Mouse (Mus musculus) heart, embryonic 12.5 days (tissue): ENCODE results near the gene Poln. TPM values are rescaled to one million over a fixed set of nuclear protein-coding genes. Genes with fewer than 3 reads are reported as not detected.
A peak's percentile ranks its signal among the peaks of the same experiment; 100 is the strongest.

Experiments used
- ATAC-seq: fragments of 200-750 bp; cut with Nextera tagmentation; 2 replicates; pipeline ENCODE4 v1.8.0; 2017; ENCODE audit warnings: moderate TSS enrichment, moderate library complexity; ENCODE audit not compliant: insufficient number of reproducible peaks, low FRiP score
- H3K27ac ChIP-seq: fragments of 300-500 bp; sonication (generic); 2 replicates; pipeline ENCODE4 v1.5.1; 2016; ENCODE audit warnings: mild to moderate bottlenecking, moderate library complexity; ENCODE audit not compliant: poor library complexity, severe bottlenecking
- H3K27me3 ChIP-seq: fragments of 300-500 bp; sonication (generic); replicated peaks from 2 replicates; pipeline ENCODE4 v1.6.1; 2016; ENCODE audit warnings: mild to moderate bottlenecking, moderate library complexity
- H3K36me3 ChIP-seq: fragments of 300-500 bp; sonication (generic); 2 replicates; pipeline ENCODE4 v1.6.1; 2016; ENCODE audit warnings: mild to moderate bottlenecking, moderate library complexity
- H3K4me1 ChIP-seq: fragments of 300-500 bp; sonication (generic); replicated peaks from 2 replicates; pipeline ENCODE4 v1.6.1; 2016; ENCODE audit warnings: mild to moderate bottlenecking
- H3K4me2 ChIP-seq: fragments of 300-500 bp; sonication (generic); 2 replicates; pipeline ENCODE4 v1.6.1; 2016; ENCODE audit warnings: mild to moderate bottlenecking, moderate library complexity
- H3K4me3 ChIP-seq: fragments of 300-500 bp; sonication (generic); 2 replicates; pipeline ENCODE4 v1.5.1; 2016; ENCODE audit warnings: mild to moderate bottlenecking
- H3K9ac ChIP-seq: fragments of 300-500 bp; sonication (generic); 2 replicates; pipeline ENCODE4 v1.6.1; 2016; ENCODE audit warnings: mild to moderate bottlenecking, moderate library complexity
- H3K9me3 ChIP-seq: fragments of 300-500 bp; sonication (generic); replicated peaks from 2 replicates; pipeline ENCODE4 v1.6.1; 2016; ENCODE audit warnings: mild to moderate bottlenecking, moderate library complexity
- WGBS: fragments of 180-500 bp; shearing (Covaris S2); methylation state at CpG from one replicate; pipeline ENCODE4 v1.1.7; 2016; 5-methylcytosine and 5-hydroxymethylcytosine counted together
- polyA plus RNA-seq: library from polyadenylated mRNA; unstranded; fragments of >200 nt; fragmentation: Nextera tagmentation; extraction: Ambion mirVana; gene quantifications from 2 replicates; pipeline ENCODE4 v1.2.1, GENCODE M21; 2016

Gene Poln
- polyA plus RNA-seq, 1 experiment from 2014 or later = 0.37 TPM

GRCm38 (mm10) chr5:34198615-34199014, 29.4 kb upstream of the Poln start:
- Histone ChIP-seq H3K9ac (no peak overlapping the region), H3K27ac (no peak overlapping the region), H3K27me3 (0 out of 2 replicates have a peak, but pooled peaks cover 5% of the 10 kb centered on the region), H3K4me1 (peaks cover 8% of the 10 kb centered on the region), H3K36me3 (no peaks in the 10 kb centered on the region), H3K9me3 (no peaks in the 10 kb centered on the region), H3K4me3 (no peak overlapping the region), H3K4me2 (no peak overlapping the region)
- WGBS = 81% methylated on average over 6 of the region's 6 CpGs
- no peak for ATAC-seq

DNA sequence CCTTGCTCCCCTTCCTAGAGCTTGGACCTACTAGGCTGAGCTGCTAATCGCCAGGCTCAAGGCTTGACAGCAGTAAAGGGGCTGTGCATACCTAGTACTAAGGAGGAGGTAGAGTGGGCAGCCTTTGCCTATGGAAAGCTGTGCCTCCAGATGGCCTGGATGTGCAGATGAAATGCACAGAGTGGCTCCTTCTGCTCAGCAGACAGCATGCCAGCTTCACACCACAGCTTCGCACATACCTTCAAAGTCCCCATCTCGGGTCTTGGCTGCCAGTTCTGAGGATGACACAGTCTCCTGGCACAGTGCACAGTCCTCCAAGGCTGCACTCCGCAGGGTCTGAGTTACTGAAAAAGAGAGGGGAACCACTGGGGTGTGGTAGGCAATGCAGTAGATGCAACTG, 28.0 kb upstream of the Poln start:
- 0 out of 2 replicates have a peak, but pooled peaks cover 5% of the 10 kb centered on the region for H3K27me3 ChIP-seq
- 77% methylated on average over 4 of the region's 4 CpGs for WGBS
- H3K4me1 ChIP-seq = peaks cover 8% of the 10 kb centered on the region
- no peak for ATAC-seq
- H3K27ac ChIP-seq = no peak overlapping the region
- H3K4me2 ChIP-seq = no peak overlapping the region
- H3K36me3 ChIP-seq = no peaks in the 10 kb centered on the region
- no peak overlapping the region for H3K9ac ChIP-seq
- H3K4me3 ChIP-seq = no peak overlapping the region
- no peaks in the 10 kb centered on the region for H3K9me3 ChIP-seq

GRCm38 (mm10) chr5:34196423-34196822, 27.2 kb upstream of the Poln start:
- Histone ChIP-seq H3K27ac (no peak overlapping the region), H3K4me3 (no peak overlapping the region), H3K27me3 (0 out of 2 replicates have a peak, but pooled peaks cover 5% of the 10 kb centered on the region), H3K4me1 (peaks cover 9% of the 10 kb centered on the region), H3K4me2 (no peak overlapping the region), H3K9me3 (no peaks in the 10 kb centered on the region), H3K36me3 (no peaks in the 10 kb centered on the region), H3K9ac (no peak overlapping the region)
- no peak for ATAC-seq
- WGBS = 68% methylated on average over 7 of the region's 7 CpGs

DNA sequence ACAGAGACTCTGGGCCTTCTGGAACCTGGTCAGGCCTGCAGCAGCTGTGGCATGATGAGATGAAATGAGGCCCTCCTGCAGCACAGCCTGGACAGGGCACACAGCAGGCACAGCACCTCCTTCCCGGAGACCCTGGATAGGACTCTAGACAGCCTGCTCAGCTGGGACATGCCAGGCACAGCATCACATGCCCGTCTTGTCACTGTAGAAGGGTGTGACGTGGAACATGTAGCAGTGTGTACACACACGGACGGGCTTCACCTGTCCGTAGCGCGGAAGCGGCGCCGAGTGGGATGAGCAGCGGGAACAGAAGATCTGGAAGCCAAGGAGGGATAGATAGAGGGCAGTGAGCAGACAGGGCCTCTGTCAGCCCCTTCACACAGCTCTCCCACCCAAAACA, 26.5 kb upstream of the Poln start:
- H3K27me3 ChIP-seq = 0 out of 2 replicates have a peak, but pooled peaks cover 5% of the 10 kb centered on the region
- no peak for ATAC-seq
- no peak overlapping the region for H3K27ac ChIP-seq
- peaks cover 9% of the 10 kb centered on the region for H3K4me1 ChIP-seq
- 91% methylated on average over 12 of the region's 12 CpGs for WGBS
- H3K4me3 ChIP-seq = no peak overlapping the region
- no peak overlapping the region for H3K4me2 ChIP-seq
- no peaks in the 10 kb centered on the region for H3K36me3 ChIP-seq
- H3K9ac ChIP-seq = no peak overlapping the region
- no peaks in the 10 kb centered on the region for H3K9me3 ChIP-seq

DNA sequence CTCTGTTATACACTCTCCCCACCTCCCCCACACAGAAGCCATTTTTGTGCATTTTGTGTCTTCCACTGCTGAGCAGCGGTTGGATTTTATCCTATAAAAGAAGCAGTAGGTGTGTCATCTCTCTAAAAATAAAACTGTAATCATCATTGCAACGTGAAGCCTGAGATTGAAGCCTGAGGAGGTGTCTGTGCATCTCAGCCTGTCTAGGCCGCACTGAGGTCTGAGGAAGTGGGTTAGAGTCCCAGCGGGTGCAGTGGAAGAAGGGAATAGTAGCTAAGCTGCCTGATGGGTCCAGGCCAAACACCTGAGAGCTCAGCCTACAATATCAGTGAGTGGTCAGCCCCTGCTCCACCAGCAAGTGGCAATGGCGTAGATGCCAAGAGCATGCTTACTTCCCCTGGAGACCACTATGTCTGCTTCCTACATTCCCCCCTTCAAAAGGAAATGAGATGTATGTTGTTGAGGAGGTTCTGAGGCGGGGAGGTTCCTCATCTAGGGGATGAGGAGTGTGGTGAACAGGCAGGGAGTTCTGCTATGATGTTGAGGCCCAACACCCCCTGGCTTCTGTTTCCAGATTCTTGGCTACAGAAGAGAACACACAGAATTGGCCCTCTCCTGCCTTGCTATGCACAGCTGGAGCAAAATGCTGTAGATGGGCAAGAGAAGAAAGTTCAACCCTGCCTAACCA, 25.9 kb upstream of the Poln start:
- H3K27ac ChIP-seq = no peak overlapping the region
- no peaks in the 10 kb centered on the region for H3K36me3 ChIP-seq
- no peak overlapping the region for H3K9ac ChIP-seq
- 66% methylated on average over 6 of the region's 6 CpGs for WGBS
- H3K9me3 ChIP-seq = no peaks in the 10 kb centered on the region
- H3K4me1 ChIP-seq = peaks cover 12% of the 10 kb centered on the region
- 0 out of 2 replicates have a peak, but pooled peaks cover 5% of the 10 kb centered on the region for H3K27me3 ChIP-seq
- no peak overlapping the region for H3K4me3 ChIP-seq
- ATAC-seq = no peak
- H3K4me2 ChIP-seq = no peak overlapping the region

GRCm38 (mm10) chr5:34194426-34194825, 25.2 kb upstream of the Poln start:
- Histone ChIP-seq H3K4me2 (no peak overlapping the region), H3K4me1 (peaks cover 17% of the 10 kb centered on the region), H3K4me3 (no peak overlapping the region), H3K27me3 (0 out of 2 replicates have a peak, but pooled peaks cover 5% of the 10 kb centered on the region), H3K36me3 (no peaks in the 10 kb centered on the region), H3K27ac (no peak overlapping the region), H3K9me3 (no peaks in the 10 kb centered on the region), H3K9ac (no peak overlapping the region)
- 70% methylated on average over 1 of the region's 1 CpGs for WGBS
- no peak for ATAC-seq

DNA sequence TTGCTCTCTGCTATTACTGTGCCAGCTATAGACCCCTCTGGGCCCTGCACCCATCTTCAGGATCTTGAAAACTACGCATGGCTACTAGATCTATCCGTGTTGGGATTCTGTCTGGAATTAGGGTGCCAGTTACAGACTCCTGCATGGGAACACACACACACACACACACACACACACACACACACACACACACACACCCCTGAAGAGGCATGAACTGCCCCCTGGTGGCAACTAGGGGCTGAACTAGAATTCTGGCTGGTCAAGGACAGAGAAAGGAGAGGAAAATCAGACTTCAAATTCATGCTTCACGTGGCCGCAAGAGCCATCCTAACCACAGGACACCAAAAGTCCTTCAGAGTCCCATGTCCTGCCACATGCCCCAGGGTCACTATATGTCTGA, 22.6 kb upstream of the Poln start:
- H3K27me3 ChIP-seq = no peaks in the 10 kb centered on the region
- H3K4me3 ChIP-seq = no peak overlapping the region
- no peaks in the 10 kb centered on the region for H3K36me3 ChIP-seq
- no peak overlapping the region for H3K27ac ChIP-seq
- H3K9ac ChIP-seq = no peak overlapping the region
- peaks cover 29% of the 10 kb centered on the region for H3K4me1 ChIP-seq
- no peak overlapping the region for H3K4me2 ChIP-seq
- ATAC-seq = no peak
- no peaks in the 10 kb centered on the region for H3K9me3 ChIP-seq
- WGBS = 83% methylated on average over 4 of the region's 4 CpGs

- H3K36me3 ChIP-seq = no peaks in the 10 kb centered on the region
- 51% methylated on average over 4 of the region's 4 CpGs for WGBS
- H3K27ac ChIP-seq = no peak overlapping the region
- no peaks in the 10 kb centered on the region for H3K9me3 ChIP-seq
- H3K27me3 ChIP-seq = no peaks in the 10 kb centered on the region
- H3K9ac ChIP-seq = no peak overlapping the region
- peaks cover 36% of the 10 kb centered on the region for H3K4me1 ChIP-seq
- ATAC-seq = no peak
- no peak overlapping the region for H3K4me2 ChIP-seq
- H3K4me3 ChIP-seq = no peak overlapping the region
Observed at GRCm38 (mm10) chr5:34191021-34191420, 21.8 kb upstream of the Poln start.

GRCm38 (mm10) chr5:34189521-34189920, 20.3 kb upstream of the Poln start:
- no peaks in the 10 kb centered on the region for H3K27me3 ChIP-seq
- no peaks in the 10 kb centered on the region for H3K36me3 ChIP-seq
- peaks cover 51% of the 10 kb centered on the region for H3K4me1 ChIP-seq
- ATAC-seq = no peak
- H3K4me3 ChIP-seq = no peak overlapping the region
- no peak overlapping the region for H3K9ac ChIP-seq
- H3K27ac ChIP-seq = no peak overlapping the region
- WGBS = 41% methylated on average over 1 of the region's 1 CpGs
- no peaks in the 10 kb centered on the region for H3K9me3 ChIP-seq
- H3K4me2 ChIP-seq = no peak overlapping the region

- Histone ChIP-seq H3K27me3 (no peaks in the 10 kb centered on the region), H3K36me3 (no peaks in the 10 kb centered on the region), H3K4me2 (peak overlapping the region; percentile 72), H3K9ac (no peak overlapping the region), H3K4me3 (peak overlapping the region; percentile 93; the same call in 1 of the 2 replicates), H3K27ac (no peak overlapping the region), H3K9me3 (no peaks in the 10 kb centered on the region), H3K4me1 (peaks cover 58% of the 10 kb centered on the region)
- ATAC-seq = no peak
- WGBS = 69% methylated on average over 2 of the region's 2 CpGs
Observed at GRCm38 (mm10) chr5:34188856-34189255, 19.6 kb upstream of the Poln start.

- Histone ChIP-seq H3K36me3 (no peaks in the 10 kb centered on the region), H3K4me1 (peaks cover 69% of the 10 kb centered on the region), H3K9me3 (no peaks in the 10 kb centered on the region), H3K9ac (peak within 1 kb of the TSS; percentile 91), H3K27me3 (no peaks in the 10 kb centered on the region), H3K27ac (peak within 1 kb of the TSS; percentile 86), H3K4me3 (peak within 1 kb of the TSS; percentile 93), H3K4me2 (peak within 1 kb of the TSS; percentile 79)
- peak; percentile 97 for ATAC-seq
- under 1% methylated on average over 60 of the region's 60 CpGs for WGBS
Observed at GRCm38 (mm10) chr5:34187601-34188316, 18.5 kb upstream of the Poln start, which contains the start of gene Mxd4. Mxd4 (minus strand) TSS chr5:34187720.
